Mouse (Mus musculus): ENCODE results near the gene Wasf2. TPM values are rescaled to one million over a fixed set of nuclear protein-coding genes. Genes with fewer than 3 reads are reported as not detected.

Wasf2 gene
- total and polyA plus RNA-seq, 2 experiments from 2014 or later = 18.3 to 26.0 TPM

- no peaks in the 10 kb centered on the region for H3K36me3 ChIP-seq (ENCODE audit: insufficient read depth, low read length)
These were observed 42.1 kb downstream of the Wasf2 start for GRCm38 (mm10) chr4:133172451-133172850.

DNA sequence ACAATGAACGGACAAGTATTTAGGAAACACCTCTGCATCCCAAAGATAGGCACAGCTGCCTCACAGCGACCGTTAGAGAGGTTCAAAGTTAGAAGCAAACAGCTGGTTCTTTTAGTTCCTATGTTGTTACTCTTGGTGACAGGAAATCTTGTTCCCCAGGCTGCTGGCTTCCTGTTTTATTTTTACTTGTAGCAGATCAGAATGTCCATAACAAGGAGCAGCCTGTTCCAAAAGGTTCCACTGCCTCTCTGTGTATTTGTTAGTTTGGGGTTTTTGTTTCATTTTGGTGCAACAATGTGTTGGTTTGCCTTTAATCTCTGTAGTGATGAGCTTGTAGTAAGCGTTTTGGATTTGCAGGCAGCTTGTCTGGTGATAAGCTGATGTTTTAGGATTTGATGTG, 44.1 kb downstream of the Wasf2 start:
- ATAC-seq (ENCODE audit: low FRiP score) = no peak

More at GRCm38 (mm10) chr4:133172451-133172850, 42.1 kb downstream of the Wasf2 start:
- no peak overlapping the region for H3K9ac ChIP-seq (replicated peaks; ENCODE audit: low read length, poor library complexity, severe bottlenecking)
- H3K4me2 ChIP-seq (ENCODE audit: low read depth, low read length, poor library complexity, severe bottlenecking) = no peak overlapping the region
- H3K27me3 ChIP-seq (ENCODE audit: insufficient read depth, low read length) = no peaks in the 10 kb centered on the region
- ATAC-seq (ENCODE audit: low FRiP score) (no peak), DNase-seq (ENCODE audit: low spot score) (no peak)
- no peak overlapping the region for H3K4me3 ChIP-seq (ENCODE audit: low read depth, low read length)
- WGBS = 90% methylated on average over 4 of the region's 4 CpGs
- TF ChIP-seq CTCF (IDR thresholded peaks at IDR 0.05) = no peak
- peaks cover 8% of the 10 kb centered on the region for H3K4me1 ChIP-seq (ENCODE audit: insufficient read depth, low read length)
- H3K9me3 ChIP-seq (ENCODE audit: low read length) = no peaks in the 10 kb centered on the region
- no peak overlapping the region for H3K27ac ChIP-seq (ENCODE audit: low read depth, low read length)

DNA sequence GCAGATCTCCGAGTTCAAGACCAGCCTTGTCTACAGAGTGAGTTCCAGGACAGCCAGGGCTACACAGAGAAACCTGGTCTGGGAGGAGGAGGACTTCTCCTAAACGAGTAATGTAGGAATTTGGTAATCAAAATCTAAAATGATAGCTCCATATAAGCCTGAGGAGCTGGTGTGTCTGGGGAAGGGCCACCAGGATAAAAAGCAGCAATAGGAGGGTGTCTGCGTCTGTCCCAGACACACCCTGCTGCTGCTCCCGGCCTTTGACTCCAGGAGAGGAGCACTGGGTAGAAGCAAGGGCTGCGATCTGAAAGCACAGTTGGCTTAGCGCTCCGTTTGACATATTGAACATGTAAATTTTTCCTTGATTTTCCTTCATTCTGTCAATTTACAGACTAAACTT, 45.0 kb downstream of the Wasf2 start:
- Histone ChIP-seq H3K9ac (replicated peaks; ENCODE audit: low read length, poor library complexity, severe bottlenecking) (no peak overlapping the region), H3K27ac (ENCODE audit: low read depth, low read length) (no peak overlapping the region), H3K9me3 (ENCODE audit: low read length) (no peaks in the 10 kb centered on the region), H3K27me3 (ENCODE audit: insufficient read depth, low read length) (no peaks in the 10 kb centered on the region), H3K4me3 (ENCODE audit: low read depth, low read length) (no peak overlapping the region), H3K4me2 (ENCODE audit: low read depth, low read length, poor library complexity, severe bottlenecking) (no peak overlapping the region), H3K36me3 (ENCODE audit: insufficient read depth, low read length) (no peaks in the 10 kb centered on the region), H3K4me1 (ENCODE audit: insufficient read depth, low read length) (peaks cover 8% of the 10 kb centered on the region)
- DNase-seq (ENCODE audit: low spot score) (no peak), ATAC-seq (ENCODE audit: low FRiP score) (no peak)
- no peak for TF ChIP-seq CTCF (IDR thresholded peaks at IDR 0.05)
- WGBS = 77% methylated on average over 7 of the region's 7 CpGs

More for the DNA sequence above, 44.1 kb downstream of the Wasf2 start:
- Histone ChIP-seq H3K9ac (replicated peaks; ENCODE audit: low read length, poor library complexity, severe bottlenecking) (no peak overlapping the region), H3K27me3 (ENCODE audit: insufficient read depth, low read length) (no peaks in the 10 kb centered on the region), H3K4me2 (ENCODE audit: low read depth, low read length, poor library complexity, severe bottlenecking) (no peak overlapping the region), H3K4me1 (ENCODE audit: insufficient read depth, low read length) (peaks cover 8% of the 10 kb centered on the region), H3K27ac (ENCODE audit: low read depth, low read length) (no peak overlapping the region), H3K4me3 (ENCODE audit: low read depth, low read length) (no peak overlapping the region), H3K36me3 (ENCODE audit: insufficient read depth, low read length) (no peaks in the 10 kb centered on the region), H3K9me3 (ENCODE audit: low read length) (no peaks in the 10 kb centered on the region)
- TF ChIP-seq CTCF (IDR thresholded peaks at IDR 0.05) = no peak
- WGBS = 71% methylated on average over 4 of the region's 4 CpGs
- no peak for DNase-seq (ENCODE audit: low spot score)

DNA sequence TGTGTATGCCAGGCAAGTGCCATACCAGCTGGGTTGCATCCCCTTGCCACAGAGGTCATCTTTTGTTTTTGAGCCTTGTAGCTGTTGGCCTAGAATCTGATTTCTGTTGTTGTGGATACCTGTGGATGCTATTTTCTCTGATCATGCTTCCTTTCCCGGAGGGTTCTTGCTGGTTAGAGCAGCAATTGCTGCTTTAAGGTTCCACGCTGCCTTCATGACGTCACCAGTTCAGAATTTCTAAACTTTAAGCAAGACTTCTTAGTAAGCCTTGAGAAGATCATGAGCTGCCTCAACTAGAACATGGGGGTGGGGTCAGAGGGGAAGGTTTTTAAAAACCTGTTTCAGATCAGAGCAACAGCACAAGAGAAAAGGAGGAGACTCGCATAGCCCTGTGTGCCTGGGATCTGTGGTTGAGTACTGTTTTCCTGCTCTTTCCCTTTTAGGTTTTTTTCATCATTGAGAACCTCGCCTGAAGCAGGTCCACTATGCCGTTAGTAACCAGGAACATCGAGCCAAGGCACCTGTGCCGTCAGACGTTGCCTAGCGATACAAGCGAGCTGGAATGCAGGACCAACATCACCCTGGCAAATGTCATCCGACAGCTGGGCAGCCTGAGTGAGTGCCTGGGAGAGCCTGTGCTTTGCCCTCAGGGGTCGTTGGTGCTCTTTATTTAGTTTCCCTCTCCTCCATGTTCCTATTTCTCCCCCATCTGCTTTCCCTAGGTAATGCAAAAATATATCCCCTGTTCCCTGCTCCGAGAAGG, 45.9 kb downstream of the Wasf2 start:
- DNase-seq (ENCODE audit: low spot score) (peak; percentile 61), ATAC-seq (ENCODE audit: low FRiP score) (no peak)
- Histone ChIP-seq H3K4me3 (ENCODE audit: low read depth, low read length) (no peak overlapping the region), H3K27me3 (ENCODE audit: insufficient read depth, low read length) (no peaks in the 10 kb centered on the region), H3K9me3 (ENCODE audit: low read length) (no peaks in the 10 kb centered on the region), H3K9ac (replicated peaks; ENCODE audit: low read length, poor library complexity, severe bottlenecking) (0 out of 2 replicates have a peak overlapping the region, but pooled peaks have one; percentile 42), H3K36me3 (ENCODE audit: insufficient read depth, low read length) (no peaks in the 10 kb centered on the region), H3K4me2 (ENCODE audit: low read depth, low read length, poor library complexity, severe bottlenecking) (peak overlapping the region; percentile 20; the same call in 1 of the 2 replicates), H3K4me1 (ENCODE audit: insufficient read depth, low read length) (peaks cover 8% of the 10 kb centered on the region), H3K27ac (ENCODE audit: low read depth, low read length) (peak overlapping the region; percentile 76)
- TF ChIP-seq CTCF (IDR thresholded peaks at IDR 0.05) = no peak
- WGBS = 40% methylated on average over 14 of the region's 14 CpGs

DNA sequence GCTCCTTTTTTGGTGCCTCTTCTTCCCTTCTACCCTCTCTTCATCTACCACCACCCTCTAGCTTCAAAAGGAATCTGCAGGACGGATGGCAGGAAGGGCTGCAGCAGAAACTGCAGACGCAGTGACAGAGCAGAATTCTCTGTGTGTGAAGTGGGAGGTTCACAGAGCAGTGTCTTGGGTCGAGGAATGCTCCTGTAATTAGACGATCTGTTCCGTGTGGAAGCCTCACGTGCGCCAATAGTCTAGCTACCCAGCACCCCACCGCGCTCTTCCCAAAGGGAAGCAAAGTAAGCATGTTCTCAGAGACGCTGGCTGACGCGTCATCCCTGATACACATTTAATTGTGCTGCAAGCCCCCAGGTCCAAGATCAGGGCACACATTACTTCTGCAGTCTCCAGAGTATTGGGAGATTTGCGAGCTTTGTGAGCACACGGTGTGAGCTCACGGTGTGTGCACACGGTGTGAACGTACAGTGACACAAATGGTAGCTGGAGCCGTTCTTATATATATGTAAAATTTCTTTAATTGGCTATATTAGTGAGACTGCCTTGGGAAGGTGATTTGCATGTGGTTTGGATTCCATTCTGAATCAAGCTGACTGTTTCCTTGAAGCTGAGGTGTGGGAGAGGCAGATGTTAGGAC, 46.6 kb downstream of the Wasf2 start:
- ATAC-seq (ENCODE audit: low FRiP score) = peak; percentile 74; the same call in 1 of the 2 replicates
- H3K4me3 ChIP-seq (ENCODE audit: low read depth, low read length) = no peak overlapping the region
- 33% methylated on average over 18 of the region's 18 CpGs for WGBS
- peak overlapping the region; percentile 76 for H3K27ac ChIP-seq (ENCODE audit: low read depth, low read length)
- H3K27me3 ChIP-seq (ENCODE audit: insufficient read depth, low read length) = no peaks in the 10 kb centered on the region
- no peaks in the 10 kb centered on the region for H3K9me3 ChIP-seq (ENCODE audit: low read length)
- peak; percentile 74 for DNase-seq (ENCODE audit: low spot score)
- TF ChIP-seq CTCF (IDR thresholded peaks at IDR 0.05) = no peak
- H3K4me1 ChIP-seq (ENCODE audit: insufficient read depth, low read length) = peaks cover 8% of the 10 kb centered on the region
- 0 out of 2 replicates have a peak overlapping the region, but pooled peaks have one; percentile 42 for H3K9ac ChIP-seq (replicated peaks; ENCODE audit: low read length, poor library complexity, severe bottlenecking)
- peak overlapping the region; percentile 20; the same call in 1 of the 2 replicates for H3K4me2 ChIP-seq (ENCODE audit: low read depth, low read length, poor library complexity, severe bottlenecking)
- H3K36me3 ChIP-seq (ENCODE audit: insufficient read depth, low read length) = no peaks in the 10 kb centered on the region

GRCm38 (mm10) chr4:133178305-133178704, 48.0 kb downstream of the Wasf2 start:
- H3K9me3 ChIP-seq (ENCODE audit: low read length) = no peaks in the 10 kb centered on the region
- no peak for DNase-seq (ENCODE audit: low spot score)
- H3K4me1 ChIP-seq (ENCODE audit: insufficient read depth, low read length) = peaks cover 8% of the 10 kb centered on the region
- H3K27ac ChIP-seq (ENCODE audit: low read depth, low read length) = no peak overlapping the region
- H3K4me3 ChIP-seq (ENCODE audit: low read depth, low read length) = no peak overlapping the region
- H3K27me3 ChIP-seq (ENCODE audit: insufficient read depth, low read length) = no peaks in the 10 kb centered on the region
- no peak overlapping the region for H3K4me2 ChIP-seq (ENCODE audit: low read depth, low read length, poor library complexity, severe bottlenecking)
- ATAC-seq (ENCODE audit: low FRiP score) = no peak
- 92% methylated on average over 5 of the region's 5 CpGs for WGBS
- TF ChIP-seq CTCF (IDR thresholded peaks at IDR 0.05) = no peak
- no peak overlapping the region for H3K9ac ChIP-seq (replicated peaks; ENCODE audit: low read length, poor library complexity, severe bottlenecking)
- H3K36me3 ChIP-seq (ENCODE audit: insufficient read depth, low read length) = no peaks in the 10 kb centered on the region
